Mouse (Mus musculus): ENCODE results near the gene Zfp53. TPM values are rescaled to one million over a fixed set of nuclear protein-coding genes. Genes with fewer than 3 reads are reported as not detected.
A peak's percentile ranks its signal among the peaks of the same experiment; 100 is the strongest.

The Zfp53 gene
- polyA plus RNA-seq, 1 experiment, result 2.9 TPM

DNA sequence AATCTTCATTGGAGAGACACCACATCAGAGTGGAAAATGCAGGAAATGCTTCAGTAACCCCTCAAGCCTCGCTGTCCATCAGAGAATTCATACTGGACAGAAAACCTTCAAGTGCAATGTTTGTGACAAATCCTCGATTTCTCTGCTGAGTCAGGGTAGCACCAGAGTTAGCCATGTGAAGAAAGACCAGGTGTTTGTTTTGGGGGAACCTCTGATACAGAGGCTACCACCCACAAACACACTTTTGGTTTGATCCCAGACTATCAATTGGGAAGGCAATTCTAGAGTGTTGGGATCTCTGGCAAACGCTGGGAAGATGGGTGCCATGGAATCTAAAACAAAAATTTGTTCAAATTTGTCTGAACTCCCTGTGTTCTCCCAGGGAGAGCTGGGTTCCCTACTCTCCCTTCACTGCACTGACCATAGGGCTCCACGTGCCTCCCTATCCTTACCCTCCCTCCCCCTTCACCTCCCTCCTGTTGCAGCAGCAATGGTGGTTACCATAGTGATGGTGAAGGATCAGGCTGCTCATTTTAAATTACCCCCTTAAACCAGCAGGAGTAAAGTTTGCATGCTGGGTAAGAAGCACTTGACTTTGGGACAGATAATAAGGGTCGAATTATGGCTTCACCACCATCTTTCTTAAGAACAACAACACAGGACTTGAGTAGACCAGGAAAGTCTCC lies 42.0 kb downstream of the Zfp53 start:
- Histone ChIP-seq H3K9me3 (no peaks in the 10 kb centered on the region), H3K4me3 (replicated peaks) (no peak overlapping the region), H3K4me1 (peaks cover 39% of the 10 kb centered on the region), H3K27me3 (replicated peaks) (no peaks in the 10 kb centered on the region), H3K36me3 (replicated peaks; ENCODE audit: low read length) (peaks cover 4% of the 10 kb centered on the region)
- TF ChIP-seq FLI1 (IDR thresholded peaks at IDR 0.05; ENCODE audit: low read length) (no peak), GATA1 (IDR thresholded peaks at IDR 0.05; ENCODE audit: borderline replicate concordance, low read length) (no peak)

DNA sequence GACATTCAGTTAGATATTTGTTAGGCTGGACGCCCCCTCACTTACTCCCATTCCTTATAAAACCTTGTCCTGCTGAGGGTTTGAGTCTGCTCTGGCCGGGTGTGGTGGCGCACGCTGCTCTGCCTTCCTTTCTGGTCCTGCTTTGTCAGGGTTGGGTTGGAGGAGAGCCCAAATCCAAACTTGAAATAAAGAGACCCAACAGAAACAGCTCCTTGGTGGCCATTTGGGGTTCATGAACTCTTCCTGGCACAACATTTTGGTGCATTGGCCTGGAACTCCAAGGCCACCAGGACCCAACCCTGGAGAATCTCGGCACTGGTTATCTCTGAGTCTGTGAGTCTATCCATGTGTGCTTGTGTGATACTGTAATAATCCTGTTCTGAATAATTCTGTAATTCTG lies 42.8 kb downstream of the Zfp53 start:
- no peak overlapping the region for H3K4me3 ChIP-seq (replicated peaks)
- H3K27me3 ChIP-seq (replicated peaks), result no peaks in the 10 kb centered on the region
- peaks cover 4% of the 10 kb centered on the region for H3K36me3 ChIP-seq (replicated peaks; ENCODE audit: low read length)

DNA sequence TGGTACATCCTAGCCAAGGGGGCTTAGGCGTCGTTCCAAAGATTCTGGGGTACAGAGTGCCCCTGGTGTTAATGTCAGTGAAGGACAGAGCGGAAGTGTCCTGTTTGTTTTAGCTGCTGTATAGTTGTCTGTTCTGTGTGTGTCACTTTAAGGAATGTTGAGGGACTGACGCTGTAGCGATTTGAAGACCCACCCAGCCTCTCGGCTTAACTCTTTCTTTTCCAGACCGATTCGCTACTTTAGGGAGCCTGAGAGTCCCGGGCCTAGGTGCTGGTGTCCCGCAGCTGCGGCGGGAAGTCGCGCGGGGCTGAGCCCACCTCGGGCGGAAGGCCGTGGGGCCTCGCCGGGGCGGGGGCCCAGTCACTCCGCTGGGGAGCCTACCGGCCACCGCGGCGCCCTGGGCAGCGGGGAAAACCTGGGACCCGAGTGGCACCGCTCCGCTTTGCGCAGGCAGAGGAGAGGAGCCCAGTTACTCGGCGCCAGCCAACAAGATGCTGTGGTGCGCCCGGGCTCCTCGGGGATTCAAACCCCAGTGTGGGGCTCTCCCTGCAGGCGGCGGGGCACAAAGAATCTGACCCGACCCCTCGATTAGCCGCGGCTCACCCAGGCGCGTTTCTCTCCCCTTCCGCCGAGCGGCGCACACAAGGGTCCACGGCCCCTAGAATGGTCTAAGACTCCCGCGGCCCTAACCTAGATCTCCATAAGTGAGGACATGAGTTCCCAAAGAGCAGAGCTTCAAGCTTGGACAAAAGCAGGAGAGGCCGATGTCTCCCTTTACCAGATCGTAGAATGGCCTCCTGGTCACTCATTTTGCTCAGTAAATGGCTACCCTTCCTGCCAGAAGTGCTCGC lies 43.5 kb downstream of the Zfp53 start:
- Histone ChIP-seq H3K27me3 (replicated peaks) (no peaks in the 10 kb centered on the region), H3K36me3 (replicated peaks; ENCODE audit: low read length) (peaks cover 5% of the 10 kb centered on the region), H3K4me1 (peaks cover 46% of the 10 kb centered on the region), H3K4me3 (replicated peaks) (peak overlapping the region; percentile 91), H3K9me3 (no peaks in the 10 kb centered on the region)
- TF ChIP-seq GATA1 (IDR thresholded peaks at IDR 0.05; ENCODE audit: borderline replicate concordance, low read length) (no peak), FLI1 (IDR thresholded peaks at IDR 0.05; ENCODE audit: low read length) (no peak)

More for the DNA sequence above, 42.8 kb downstream of the Zfp53 start:
- no peaks in the 10 kb centered on the region for H3K9me3 ChIP-seq
- no peak for TF ChIP-seq GATA1 (IDR thresholded peaks at IDR 0.05; ENCODE audit: borderline replicate concordance, low read length)
- TF ChIP-seq FLI1 (IDR thresholded peaks at IDR 0.05; ENCODE audit: low read length), result no peak
- H3K4me1 ChIP-seq, result peaks cover 41% of the 10 kb centered on the region

DNA sequence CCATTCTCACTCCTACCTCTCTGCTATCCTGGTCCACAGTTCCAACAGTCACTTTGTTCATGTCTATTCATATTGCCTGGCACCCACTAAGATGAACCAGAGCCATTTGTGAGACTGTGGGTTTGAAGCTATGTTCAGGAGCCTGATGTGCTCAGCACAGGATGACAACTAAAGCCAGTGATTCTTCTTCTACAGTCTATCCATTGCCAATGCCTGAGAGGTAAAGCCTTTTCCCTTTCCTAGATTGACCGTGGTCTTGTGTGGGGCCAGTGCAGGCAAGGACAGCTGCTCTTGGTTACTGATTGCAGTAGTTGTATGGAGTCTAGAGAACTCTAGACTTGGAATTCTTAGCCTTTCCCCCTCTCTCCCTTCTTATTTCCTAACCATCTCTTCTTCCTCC lies 45.2 kb downstream of the Zfp53 start:
- TF ChIP-seq GATA1 (IDR thresholded peaks at IDR 0.05; ENCODE audit: borderline replicate concordance, low read length) (no peak), FLI1 (IDR thresholded peaks at IDR 0.05; ENCODE audit: low read length) (no peak)
- H3K4me1 ChIP-seq, result peaks cover 48% of the 10 kb centered on the region
- no peaks in the 10 kb centered on the region for H3K27me3 ChIP-seq (replicated peaks)
- H3K4me3 ChIP-seq (replicated peaks), result no peak overlapping the region
- no peaks in the 10 kb centered on the region for H3K9me3 ChIP-seq
- H3K36me3 ChIP-seq (replicated peaks; ENCODE audit: low read length), result peaks cover 16% of the 10 kb centered on the region

DNA sequence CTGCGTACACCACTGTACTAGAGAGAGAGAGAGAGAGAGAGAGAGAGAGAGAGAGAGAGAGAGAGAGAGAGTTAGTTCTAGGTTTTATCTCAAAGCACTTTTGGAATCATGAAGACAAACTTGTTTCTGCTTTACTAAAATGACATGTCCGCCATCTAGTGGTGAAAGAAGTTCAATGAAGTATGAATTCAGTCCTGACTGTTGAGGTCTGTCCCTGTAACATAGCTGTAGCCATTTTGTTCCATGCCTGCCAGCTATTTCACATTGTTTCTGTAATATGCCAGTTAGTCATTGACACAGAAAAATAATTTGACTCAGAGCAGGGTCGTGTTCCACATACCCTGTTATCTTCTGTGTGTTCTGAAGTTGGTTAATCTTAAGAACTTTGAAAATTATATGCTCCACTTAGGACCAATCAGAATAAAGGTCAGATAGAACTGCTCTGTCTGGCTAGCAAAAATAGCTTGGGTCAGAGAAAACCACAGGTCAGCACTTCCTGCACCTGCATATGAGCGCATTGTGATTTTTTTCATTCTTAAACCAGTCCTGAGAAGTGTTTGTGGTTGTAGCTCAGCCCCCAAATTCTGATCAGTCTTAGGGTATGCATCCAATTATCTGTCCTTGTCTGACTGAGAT lies 45.8 kb downstream of the Zfp53 start:
- Histone ChIP-seq H3K9me3 (no peaks in the 10 kb centered on the region), H3K36me3 (replicated peaks; ENCODE audit: low read length) (peaks cover 22% of the 10 kb centered on the region), H3K4me1 (peaks cover 48% of the 10 kb centered on the region), H3K27me3 (replicated peaks) (no peaks in the 10 kb centered on the region), H3K4me3 (replicated peaks) (peak overlapping the region; percentile 95)
- TF ChIP-seq GATA1 (IDR thresholded peaks at IDR 0.05; ENCODE audit: borderline replicate concordance, low read length) (no peak), FLI1 (IDR thresholded peaks at IDR 0.05; ENCODE audit: low read length) (no peak)

DNA sequence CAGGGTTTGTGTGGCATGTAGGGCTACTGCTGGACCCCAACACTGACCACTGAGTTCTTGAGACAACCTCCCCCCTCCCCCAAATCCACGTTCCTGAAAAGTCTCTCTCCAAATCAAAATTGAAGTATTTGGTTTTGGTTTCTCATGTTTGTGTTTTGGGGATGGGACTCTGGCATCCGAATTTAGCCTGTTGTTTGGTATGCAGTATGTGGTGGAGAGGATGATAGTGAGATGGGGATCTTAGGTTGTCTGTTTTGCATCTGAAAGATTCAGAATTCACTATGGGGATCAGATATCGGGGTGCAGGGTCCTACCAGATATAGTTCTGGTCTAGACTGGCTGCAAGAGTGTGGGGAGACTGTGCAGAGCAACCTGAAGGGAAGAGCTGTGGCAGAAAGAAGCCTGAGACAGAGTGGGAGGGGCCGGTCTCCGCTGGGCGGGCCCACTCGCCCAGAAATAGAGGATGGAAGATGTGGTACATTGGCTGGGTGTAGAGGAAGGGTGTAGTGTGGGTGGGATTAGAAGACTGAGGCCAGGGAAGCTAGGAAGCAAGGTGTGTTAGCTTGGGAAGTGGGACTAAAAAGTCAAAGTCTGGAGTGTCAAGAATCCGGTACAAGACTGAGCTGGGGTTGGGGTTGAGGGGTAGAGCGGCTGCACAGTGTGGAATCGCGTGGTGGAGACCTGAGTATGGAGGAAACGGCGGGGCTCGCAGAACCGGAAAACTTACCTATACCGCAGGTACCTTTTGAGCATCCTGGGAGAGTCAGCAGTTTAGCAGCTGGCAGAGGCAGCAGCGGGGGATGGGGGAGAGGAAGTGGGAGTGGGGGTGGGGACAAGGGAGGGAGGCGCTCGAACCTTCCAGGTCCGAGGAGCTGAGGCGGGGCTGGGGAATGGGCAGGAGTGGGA lies 46.6 kb downstream of the Zfp53 start, which contains the start of gene Zfp52:
Gene Zfp52 (plus strand): TSS at position 444 of the 906 bp plus-strand sequence.
- H3K4me1 ChIP-seq, result peaks cover 48% of the 10 kb centered on the region
- H3K36me3 ChIP-seq (replicated peaks; ENCODE audit: low read length), result peaks cover 29% of the 10 kb centered on the region
- no peaks in the 10 kb centered on the region for H3K27me3 ChIP-seq (replicated peaks)
- no peak for TF ChIP-seq GATA1 (IDR thresholded peaks at IDR 0.05; ENCODE audit: borderline replicate concordance, low read length)
- TF ChIP-seq FLI1 (IDR thresholded peaks at IDR 0.05; ENCODE audit: low read length), result no peak
- H3K9me3 ChIP-seq, result no peaks in the 10 kb centered on the region
- H3K4me3 ChIP-seq (replicated peaks), result peak within 1 kb of the TSS; percentile 95

DNA sequence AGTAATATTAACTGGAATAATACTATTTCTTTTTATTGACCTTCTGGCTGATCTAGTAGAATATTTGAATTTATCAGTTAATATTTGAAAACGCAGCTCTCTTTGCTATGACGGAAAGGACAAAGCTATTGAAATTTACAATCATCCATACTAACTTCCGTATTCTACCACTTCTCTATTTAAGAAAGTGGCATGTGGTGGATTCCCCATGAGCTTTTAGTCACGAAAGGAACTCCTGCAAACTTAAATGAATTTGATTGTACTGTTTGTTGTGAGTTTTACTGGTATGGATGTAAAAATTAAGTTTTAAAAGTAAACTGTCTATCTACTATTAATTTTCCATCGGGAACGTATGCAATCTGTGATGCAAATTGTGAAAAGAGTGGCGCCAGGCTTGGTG lies 47.3 kb downstream of the Zfp53 start:
- peak overlapping the region; percentile 95 for H3K4me3 ChIP-seq (replicated peaks)
- no peaks in the 10 kb centered on the region for H3K9me3 ChIP-seq
- H3K36me3 ChIP-seq (replicated peaks; ENCODE audit: low read length), result peaks cover 33% of the 10 kb centered on the region
- no peaks in the 10 kb centered on the region for H3K27me3 ChIP-seq (replicated peaks)
- H3K4me1 ChIP-seq, result peaks cover 44% of the 10 kb centered on the region
- TF ChIP-seq GATA1 (IDR thresholded peaks at IDR 0.05; ENCODE audit: borderline replicate concordance, low read length), result no peak
- no peak for TF ChIP-seq FLI1 (IDR thresholded peaks at IDR 0.05; ENCODE audit: low read length)

DNA sequence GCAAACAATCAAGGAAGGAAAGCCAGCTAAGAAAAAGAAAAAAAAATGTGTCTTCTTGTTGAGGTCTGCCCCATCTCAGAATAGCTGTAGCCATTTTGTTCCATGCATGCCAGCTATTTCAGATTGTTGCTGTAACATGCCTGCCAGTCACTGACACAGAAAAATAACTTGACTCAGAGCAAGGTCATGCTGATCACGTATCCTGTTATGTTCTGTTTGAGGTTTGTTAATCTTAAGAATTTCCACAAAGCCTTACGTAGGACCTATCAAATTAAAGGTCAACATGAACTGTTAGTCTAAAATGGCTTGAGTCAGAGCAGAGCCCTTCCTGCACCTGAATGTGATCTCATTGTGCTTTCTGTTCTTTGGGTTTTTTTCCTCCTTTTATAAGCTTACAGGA lies 47.9 kb downstream of the Zfp53 start:
- peak overlapping the region; percentile 75 for H3K4me3 ChIP-seq (replicated peaks)
- TF ChIP-seq FLI1 (IDR thresholded peaks at IDR 0.05; ENCODE audit: low read length) (no peak), GATA1 (IDR thresholded peaks at IDR 0.05; ENCODE audit: borderline replicate concordance, low read length) (no peak)

DNA sequence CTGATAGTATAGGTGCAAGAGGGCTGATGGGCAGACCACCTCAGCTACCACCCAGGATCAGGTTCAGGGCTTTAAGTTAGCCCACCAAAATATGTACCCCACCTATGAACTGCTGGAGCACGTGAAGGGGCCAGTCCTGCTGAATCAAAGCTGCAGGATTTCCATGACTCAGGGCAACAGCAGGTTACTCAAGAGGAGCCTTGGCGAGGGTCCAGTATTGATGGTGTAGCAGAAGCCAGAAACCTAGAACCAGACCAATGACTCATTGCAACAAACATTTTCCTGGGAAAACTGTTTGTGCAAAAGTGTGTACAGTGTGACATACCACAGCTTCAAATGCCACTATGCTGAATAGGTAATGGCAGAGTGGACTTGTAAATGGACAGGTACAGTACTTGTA lies 69.0 kb downstream of the Zfp53 start:
- TF ChIP-seq FLI1 (IDR thresholded peaks at IDR 0.05; ENCODE audit: low read length) (no peak), GATA1 (IDR thresholded peaks at IDR 0.05; ENCODE audit: borderline replicate concordance, low read length) (no peak)

More for the DNA sequence above, 47.9 kb downstream of the Zfp53 start:
- peaks cover 42% of the 10 kb centered on the region for H3K4me1 ChIP-seq
- peaks cover 38% of the 10 kb centered on the region for H3K36me3 ChIP-seq (replicated peaks; ENCODE audit: low read length)
- H3K27me3 ChIP-seq (replicated peaks), result no peaks in the 10 kb centered on the region
- H3K9me3 ChIP-seq, result no peaks in the 10 kb centered on the region

More for the DNA sequence above, 69.0 kb downstream of the Zfp53 start:
- Histone ChIP-seq H3K4me1 (0 out of 2 replicates have a peak, but pooled peaks cover 2% of the 10 kb centered on the region), H3K36me3 (replicated peaks; ENCODE audit: low read length) (peaks cover 93% of the 10 kb centered on the region), H3K27me3 (replicated peaks) (no peaks in the 10 kb centered on the region), H3K9me3 (no peaks in the 10 kb centered on the region), H3K4me3 (replicated peaks) (no peak overlapping the region)

Other genes with a start within 250 kb of the Zfp53 start
- gene Vmn1r235, start 232.6 kb upstream of the Zfp53 start, polyA plus RNA-seq (2012; ENCODE audit: insufficient read depth, low replicate concordance), result 0.04 TPM in 1 of 2 replicates, not detected in the other
- gene Vmn1r236, start 206.1 kb upstream of the Zfp53 start, polyA plus RNA-seq (2012; ENCODE audit: insufficient read depth, low replicate concordance), result not detected in 2 replicates
- not detected in 2 replicates for gene Vmn1r237, start 177.1 kb upstream of the Zfp53 start, polyA plus RNA-seq (2012; ENCODE audit: insufficient read depth, low replicate concordance)
- not detected in 2 replicates for gene Zfp677, start 105.2 kb upstream of the Zfp53 start, polyA plus RNA-seq (2012; ENCODE audit: insufficient read depth, low replicate concordance)
- not detected in 2 replicates for gene Zfp54, start 65.8 kb upstream of the Zfp53 start, polyA plus RNA-seq (2012; ENCODE audit: insufficient read depth, low replicate concordance)
- gene Zfp51, start 38.6 kb upstream of the Zfp53 start, polyA plus RNA-seq (2012; ENCODE audit: insufficient read depth, low replicate concordance), result 0.36 TPM in 1 of 2 replicates, not detected in the other
- gene Zfp52, start 46.5 kb downstream of the Zfp53 start, polyA plus RNA-seq (2012; ENCODE audit: insufficient read depth, low replicate concordance), result 1.1 TPM in 1 of 2 replicates, not detected in the other
- gene Zfp948, start 78.0 kb downstream of the Zfp53 start, polyA plus RNA-seq (2012; ENCODE audit: insufficient read depth, low replicate concordance), result 1.5 TPM in 1 of 2 replicates, not detected in the other
- gene Zfp983, start 161.6 kb downstream of the Zfp53 start, polyA plus RNA-seq (2012; ENCODE audit: insufficient read depth, low replicate concordance), result 0.17 TPM in 1 of 2 replicates, not detected in the other
- not detected in 2 replicates for gene Gm10226, start 202.9 kb downstream of the Zfp53 start, polyA plus RNA-seq (2012; ENCODE audit: insufficient read depth, low replicate concordance)
- 0.04 TPM in 1 of 2 replicates, not detected in the other for gene Zfp760, start 218.7 kb downstream of the Zfp53 start, polyA plus RNA-seq (2012; ENCODE audit: insufficient read depth, low replicate concordance)
- 0.72 TPM in 1 of 2 replicates, not detected in the other for gene Zfp229, start 241.8 kb downstream of the Zfp53 start, polyA plus RNA-seq (2012; ENCODE audit: insufficient read depth, low replicate concordance)